Mouse (Mus musculus) forebrain, embryonic 16.5 days (tissue): ENCODE measurements around the gene Slc24a4. TPM values are rescaled to one million over a fixed set of nuclear protein-coding genes. Genes with fewer than 3 reads are reported as not detected.

ENCODE experiments used
- ATAC-seq: fragments of 200-750 bp; cut with Nextera tagmentation; 2 replicates; pipeline ENCODE4 v1.8.0; 2017; ENCODE audit warnings: mild to moderate bottlenecking, moderate library complexity
- H3K27ac ChIP-seq: fragments of 300-500 bp; sonication (generic); 2 replicates; pipeline ENCODE4 v1.5.1; 2014; ENCODE audit warnings: low read length, control low read depth
- H3K27me3 ChIP-seq: fragments of 300-500 bp; sonication (generic); replicated peaks from 2 replicates; pipeline ENCODE4 v1.6.1; 2014; ENCODE audit warnings: low read length; ENCODE audit not compliant: control insufficient read depth, insufficient read depth
- H3K36me3 ChIP-seq: fragments of 300-500 bp; sonication (generic); 2 replicates; pipeline ENCODE4 v1.6.1; 2014; ENCODE audit not compliant: control insufficient read depth, insufficient read depth
- H3K4me1 ChIP-seq: fragments of 300-500 bp; sonication (generic); replicated peaks from 2 replicates; pipeline ENCODE4 v1.6.1; 2014; ENCODE audit warnings: low read length; ENCODE audit not compliant: control insufficient read depth, insufficient read depth
- H3K4me2 ChIP-seq: fragments of 300-500 bp; sonication (generic); 2 replicates; pipeline ENCODE4 v1.6.1; 2014; ENCODE audit warnings: mild to moderate bottlenecking, low read length, control low read depth
- H3K4me3 ChIP-seq: fragments of 300-500 bp; sonication (generic); replicated peaks from 2 replicates; pipeline ENCODE4 v1.5.1; 2014; ENCODE audit warnings: mild to moderate bottlenecking, low read length, control low read depth
- H3K9ac ChIP-seq: fragments of 300-500 bp; sonication (generic); replicated peaks from 2 replicates; pipeline ENCODE4 v1.6.1; 2014; ENCODE audit warnings: low read depth, low read length, control low read depth
- H3K9me3 ChIP-seq: fragments of 300-500 bp; sonication (generic); 2 replicates; pipeline ENCODE4 v1.6.1; 2016; ENCODE audit warnings: low read length; ENCODE audit not compliant: control insufficient read depth
- WGBS: fragments of 180-500 bp; shearing (Covaris S2); extraction: QIAGEN DNeasy Blood & Tissue Kit; methylation state at CpG from one replicate; pipeline ENCODE4 v1.1.7; 2014; 5-methylcytosine and 5-hydroxymethylcytosine counted together
- polyA plus RNA-seq: library from polyadenylated mRNA; unstranded; fragments of >200 nt; fragmentation: Nextera tagmentation; extraction: Ambion mirVana; gene quantifications from 2 replicates; pipeline ENCODE4 v1.2.1, GENCODE M21; 2015

Gene Slc24a4
- polyA plus RNA-seq, 1 experiment from 2014 or later: 1.3 TPM

GRCm38 (mm10) chr12:102310261-102310660 is 181.7 kb downstream of the Slc24a4 start:
- Histone ChIP-seq H3K27ac (no peak overlapping the region), H3K27me3 (no peaks in the 10 kb centered on the region), H3K36me3 (no peaks in the 10 kb centered on the region), H3K4me2 (no peak overlapping the region), H3K9ac (no peak overlapping the region), H3K9me3 (no peaks in the 10 kb centered on the region), H3K4me1 (peaks cover 12% of the 10 kb centered on the region), H3K4me3 (no peak overlapping the region)
- ATAC-seq: no peak
- 91% methylated on average over 3 of the region's 3 CpGs for WGBS

GRCm38 (mm10) chr12:102311454-102311853 is 182.9 kb downstream of the Slc24a4 start:
- Histone ChIP-seq H3K4me3 (no peak overlapping the region), H3K27ac (no peak overlapping the region), H3K9ac (no peak overlapping the region), H3K36me3 (no peaks in the 10 kb centered on the region), H3K9me3 (no peaks in the 10 kb centered on the region), H3K4me1 (peaks cover 12% of the 10 kb centered on the region), H3K4me2 (no peak overlapping the region), H3K27me3 (no peaks in the 10 kb centered on the region)
- WGBS: 89% methylated on average over 5 of the region's 5 CpGs
- no peak for ATAC-seq

Other genes with a start within 250 kb of the Slc24a4 start
- gene Trip11, start 215.5 kb upstream of the Slc24a4 start, polyA plus RNA-seq: 21.9 and 22.4 TPM in 2 replicates
- 14.3 and 14.4 TPM in 2 replicates for gene Atxn3, start 170.5 kb upstream of the Slc24a4 start, polyA plus RNA-seq
- 32.4 and 38.0 TPM in 2 replicates for gene Cpsf2, start 152.7 kb upstream of the Slc24a4 start, polyA plus RNA-seq
- 1.7 and 3.3 TPM in 2 replicates for gene Rin3, start 154.3 kb downstream of the Slc24a4 start, polyA plus RNA-seq